Mouse (Mus musculus): ENCODE measurements around the gene Gm10406.
"Not testable (repeated sequence)": the region's sequence is repeated elsewhere in the genome, so short reads cannot be mapped to it uniquely, and the experiment has no call there.

Gene Gm10406

GRCm38 (mm10) chr14:7026781-7027749 is at the start of gene Gm10406:
TSS of gene Gm10406 (minus strand) at chr14:7027449.
- DNase-seq = peak; percentile 10

GRCm38 (mm10) chr14:7044870-7045269 is 17.6 kb upstream of the Gm10406 start, which contains the start of gene Gm3685:
TSS of gene Gm3685 (minus strand) at chr14:7044970.
- DNase-seq = not testable (repeated sequence)

DNA sequence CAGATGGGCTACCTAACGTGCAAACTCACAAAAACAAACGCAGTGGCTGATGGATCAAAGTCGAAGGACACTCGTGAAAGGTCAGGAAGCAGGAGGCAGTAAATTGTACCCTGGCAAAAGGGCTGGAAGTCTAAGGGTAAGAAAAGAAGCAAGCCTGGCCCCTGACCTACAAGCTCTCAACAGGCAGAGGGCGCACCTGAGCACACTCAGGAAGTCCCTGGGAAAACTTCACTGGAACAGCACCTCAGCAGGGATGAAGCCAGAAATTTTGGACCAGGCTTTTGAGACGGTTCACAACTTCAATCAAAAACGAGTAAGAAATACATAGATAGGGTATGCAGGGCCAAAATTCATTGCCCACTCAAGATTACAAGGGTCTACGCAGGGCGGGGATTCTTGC is 975 bp downstream of the Gm10406 start:
- peak; percentile 10 for DNase-seq

DNA sequence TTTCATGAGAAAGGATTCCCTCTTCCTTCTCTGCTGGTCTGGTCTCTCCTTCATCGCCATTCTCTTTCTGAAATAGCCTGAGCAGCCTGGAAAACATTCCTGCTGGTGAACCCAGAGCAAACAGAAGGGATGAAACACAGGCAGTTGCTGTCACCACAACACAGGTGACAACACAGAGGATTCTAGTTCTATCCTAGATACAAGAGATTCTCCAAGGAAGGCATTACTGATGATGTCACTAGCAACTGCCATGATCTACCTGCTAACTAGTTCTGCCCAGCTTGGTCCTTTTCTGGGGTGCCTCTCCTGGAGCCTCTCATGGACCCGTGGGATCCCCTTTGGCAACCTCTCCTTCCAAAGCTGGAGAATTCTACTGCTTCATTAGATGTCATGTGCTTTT is 53.5 kb downstream of the Gm10406 start, which contains the start of gene Gm6356:
TSS of gene Gm6356 (minus strand) at position 101 of the 400 bp plus-strand sequence.
- DNase-seq = not testable (repeated sequence)
